Mouse (Mus musculus): ENCODE measurements around the gene Zp1.

Zp1 gene

DNA sequence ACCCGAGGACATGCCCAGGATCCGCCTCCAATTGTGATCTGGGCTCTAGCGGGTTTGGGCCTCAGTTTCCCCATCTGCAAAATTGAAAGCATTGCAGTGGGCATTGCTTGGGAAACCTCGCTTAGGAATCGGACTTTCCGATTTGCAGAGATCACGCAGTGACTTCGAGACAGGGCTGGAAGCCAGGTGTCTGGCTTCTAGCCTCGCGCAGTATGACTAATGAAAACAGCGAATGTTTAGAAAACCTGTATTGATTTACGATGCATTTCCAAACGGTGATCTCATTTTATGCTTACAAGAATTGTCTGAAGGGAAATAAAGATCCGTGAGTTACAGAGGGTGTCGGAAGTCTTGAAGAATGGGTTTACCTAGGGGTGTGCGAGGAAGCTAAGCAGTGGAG lies 24.7 kb downstream of the Zp1 start:
- in situ Hi-C loops (cut with MboI; ENCODE audit: low pct_unique_long_range_greater_than_20kb in 1 of 2, low sequenced_read_pairs in 2 of 2, unreplicated experiment in 1 of 2), result no loop called here

DNA sequence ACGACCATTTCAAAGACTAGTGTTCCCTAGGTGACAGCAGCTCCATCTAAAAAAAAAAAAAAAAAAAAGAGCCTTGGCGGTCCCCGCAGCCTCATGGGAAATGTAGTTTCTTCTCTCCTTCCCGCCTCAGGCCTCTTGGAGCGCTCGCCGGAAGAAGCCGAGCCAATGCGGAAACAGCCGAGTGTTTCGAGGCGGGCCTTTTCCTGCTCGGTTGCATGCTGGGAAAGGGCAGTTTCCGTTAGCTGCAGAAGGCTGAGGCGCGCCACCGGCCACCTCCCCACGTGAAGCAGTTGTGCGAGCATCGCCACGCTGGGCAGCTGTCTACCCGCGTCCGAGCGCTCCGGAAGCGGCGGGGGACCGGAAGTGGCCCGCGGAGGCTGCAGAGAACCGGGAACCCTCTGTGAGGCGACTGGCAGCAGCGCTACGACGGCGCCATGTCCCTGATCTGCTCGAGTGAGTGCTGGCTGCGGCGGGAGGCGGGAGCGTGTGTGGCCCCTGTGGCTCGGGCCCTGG lies 25.4 kb downstream of the Zp1 start, which contains the start of gene Prpf19:
Gene Prpf19, plus strand, starts transcription at position 216 of the 513 bp plus-strand sequence.
- in situ Hi-C loops (cut with MboI; ENCODE audit: low pct_unique_long_range_greater_than_20kb in 1 of 2, low sequenced_read_pairs in 2 of 2, unreplicated experiment in 1 of 2), result no loop called here

DNA sequence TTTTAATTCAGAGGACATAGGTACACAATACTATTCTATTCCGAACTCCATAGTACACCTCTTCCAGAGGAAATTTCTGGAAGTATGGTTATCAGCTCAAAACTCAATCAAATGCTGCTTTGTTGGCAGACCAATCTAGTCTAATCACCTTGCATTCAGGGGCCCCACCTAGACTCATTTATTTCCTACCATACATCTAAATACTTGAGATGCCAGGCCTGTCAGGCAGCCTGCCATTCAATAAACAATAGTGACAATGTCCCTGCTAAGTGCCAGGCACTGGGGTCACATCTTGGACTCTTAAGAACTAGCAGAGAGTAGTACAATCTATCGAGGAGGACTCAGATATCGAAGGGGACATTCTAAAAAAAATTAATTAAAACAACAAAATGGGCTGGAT lies 28.2 kb downstream of the Zp1 start:
- in situ Hi-C loops (cut with MboI; ENCODE audit: low pct_unique_long_range_greater_than_20kb in 1 of 2, low sequenced_read_pairs in 2 of 2, unreplicated experiment in 1 of 2), result no loop called here

DNA sequence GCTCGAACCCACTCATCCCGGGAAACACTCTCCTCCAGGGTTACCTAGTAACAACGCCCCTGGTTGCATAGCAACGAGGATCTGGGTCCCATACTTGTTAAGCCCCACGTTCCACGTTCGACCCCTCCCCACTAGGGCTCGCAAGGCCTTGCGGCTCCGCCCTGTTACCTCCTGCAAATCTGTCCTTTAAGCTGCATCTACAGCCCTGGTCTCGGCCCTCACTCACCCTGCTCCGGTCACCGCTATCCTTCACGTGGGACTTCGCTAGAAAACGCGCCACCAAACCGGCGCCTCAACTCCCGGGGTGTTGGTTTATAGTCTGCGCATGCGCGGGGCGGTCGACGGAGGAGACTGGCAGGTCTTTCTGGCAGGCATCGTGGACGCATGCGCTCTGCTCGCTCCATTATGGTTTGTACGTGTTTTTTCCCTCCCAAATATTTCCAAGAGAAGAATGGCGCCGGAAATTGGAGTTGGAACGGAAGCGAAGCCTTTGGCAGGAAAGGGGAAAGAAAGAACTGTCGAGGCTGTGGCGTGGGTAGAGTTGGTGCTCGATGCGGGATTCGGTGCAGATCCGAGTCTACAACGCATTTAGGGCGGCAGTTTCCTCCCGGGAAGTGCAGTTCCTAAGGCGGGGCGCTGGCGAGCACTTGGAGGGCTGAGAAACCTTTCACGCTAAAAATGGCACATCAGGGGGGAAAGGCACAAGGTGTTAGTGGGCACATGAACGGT lies 38.8 kb downstream of the Zp1 start, which contains the start of gene Tmem109:
Gene Tmem109, minus strand, starts transcription at position 576 of the 729 bp plus-strand sequence.
- in situ Hi-C loops (cut with MboI; ENCODE audit: low pct_unique_long_range_greater_than_20kb in 1 of 2, low sequenced_read_pairs in 2 of 2, unreplicated experiment in 1 of 2), result no loop called here

DNA sequence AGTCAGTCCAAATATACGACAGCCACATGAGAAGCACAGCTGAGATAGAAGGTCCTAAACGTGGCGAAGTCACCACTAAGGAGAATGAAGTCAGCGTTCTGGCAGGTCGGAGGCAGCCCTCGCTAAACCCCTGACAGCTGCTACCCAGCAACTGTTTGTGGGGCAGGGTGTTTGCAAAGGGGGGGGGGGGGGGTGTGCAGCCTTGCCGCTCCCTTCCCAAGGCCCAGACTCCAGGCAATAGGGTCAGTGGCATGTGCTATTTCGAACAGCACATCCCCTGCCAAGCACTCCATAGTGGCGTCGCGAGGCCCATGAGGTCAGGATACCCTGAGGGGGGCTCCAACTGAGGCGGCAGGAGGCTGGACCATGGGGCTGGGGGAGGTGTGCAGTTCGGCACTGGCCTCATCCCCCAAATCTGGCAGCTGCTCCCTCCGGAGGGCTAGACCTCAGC lies 39.4 kb downstream of the Zp1 start:
- in situ Hi-C loops (cut with MboI; ENCODE audit: low pct_unique_long_range_greater_than_20kb in 1 of 2, low sequenced_read_pairs in 2 of 2, unreplicated experiment in 1 of 2), result no loop called here

DNA sequence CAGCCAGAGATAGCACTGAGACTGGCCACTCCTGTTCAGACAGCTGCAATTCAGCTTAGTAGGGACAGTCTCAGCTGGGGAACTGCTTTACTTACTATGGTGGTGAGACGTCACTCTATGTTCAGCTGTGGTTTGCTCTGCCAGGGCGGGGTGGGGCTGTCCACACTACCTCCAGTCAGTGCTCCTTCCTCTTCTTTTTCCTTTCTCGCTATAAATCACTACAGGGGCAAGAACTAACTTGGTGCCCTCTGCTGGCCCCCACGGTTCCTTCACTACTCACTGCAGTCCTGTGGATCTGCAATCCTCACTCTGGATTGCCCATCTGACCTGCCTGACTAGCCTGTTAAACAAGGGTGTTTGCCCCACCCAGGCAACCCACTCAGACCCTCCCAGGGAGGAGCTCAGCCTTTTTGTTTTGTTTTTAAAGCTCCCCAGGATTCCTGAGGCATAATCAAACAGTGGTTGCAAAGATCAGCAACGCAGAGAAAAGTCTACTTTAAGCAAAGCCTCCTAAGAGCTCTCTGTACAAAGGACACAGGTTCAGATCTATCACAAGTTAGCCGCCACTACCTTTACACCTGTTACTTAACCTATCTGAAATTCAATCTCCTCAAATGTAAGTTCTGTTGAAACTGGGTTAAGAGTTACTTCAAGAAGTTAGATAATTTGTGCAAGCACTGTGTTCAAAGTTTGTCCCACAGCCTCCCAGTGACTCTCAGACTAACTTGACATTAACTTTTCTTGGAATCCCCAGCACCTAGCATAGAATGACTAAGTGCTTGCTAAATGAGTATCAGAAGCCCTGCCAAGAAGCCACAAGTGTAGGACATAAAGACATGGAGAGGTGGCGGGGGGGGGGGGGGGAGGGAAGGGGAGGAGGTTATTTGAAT lies 40.1 kb downstream of the Zp1 start:
- in situ Hi-C loops (cut with MboI; ENCODE audit: low pct_unique_long_range_greater_than_20kb in 1 of 2, low sequenced_read_pairs in 2 of 2, unreplicated experiment in 1 of 2), result no loop called here

DNA sequence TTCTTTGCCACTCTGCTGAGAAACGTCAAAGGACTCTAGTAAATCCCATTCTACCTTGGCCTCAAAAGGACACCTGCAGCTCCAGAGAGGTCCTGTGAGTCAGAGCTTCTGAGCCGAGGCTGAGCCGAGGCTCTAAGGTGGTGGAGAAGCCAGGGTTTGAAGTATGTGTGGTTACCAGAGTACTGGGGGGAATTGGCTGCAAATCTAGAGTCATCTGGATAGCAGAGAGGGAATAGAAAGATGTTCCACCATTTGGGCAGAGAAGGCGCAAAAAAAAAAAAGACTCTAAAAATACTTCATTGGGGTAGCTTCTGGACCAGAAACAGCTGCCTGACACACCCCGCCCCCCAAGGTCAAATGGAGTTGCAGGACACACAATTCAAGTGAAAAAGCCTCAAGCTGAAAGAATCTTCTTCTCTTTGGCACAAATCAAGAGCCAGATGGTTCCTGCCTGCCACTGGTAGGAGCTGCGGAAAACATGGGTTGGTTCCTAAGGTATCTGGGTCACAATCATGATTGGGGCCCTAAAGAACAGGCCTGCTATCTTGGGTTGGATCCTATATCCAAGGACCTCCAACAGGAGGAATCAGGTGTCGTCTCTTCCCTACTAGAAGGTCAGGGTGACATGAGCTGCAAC lies 42.1 kb downstream of the Zp1 start:
- in situ Hi-C loops (cut with MboI; ENCODE audit: low pct_unique_long_range_greater_than_20kb in 1 of 2, low sequenced_read_pairs in 2 of 2, unreplicated experiment in 1 of 2), result no loop called here

DNA sequence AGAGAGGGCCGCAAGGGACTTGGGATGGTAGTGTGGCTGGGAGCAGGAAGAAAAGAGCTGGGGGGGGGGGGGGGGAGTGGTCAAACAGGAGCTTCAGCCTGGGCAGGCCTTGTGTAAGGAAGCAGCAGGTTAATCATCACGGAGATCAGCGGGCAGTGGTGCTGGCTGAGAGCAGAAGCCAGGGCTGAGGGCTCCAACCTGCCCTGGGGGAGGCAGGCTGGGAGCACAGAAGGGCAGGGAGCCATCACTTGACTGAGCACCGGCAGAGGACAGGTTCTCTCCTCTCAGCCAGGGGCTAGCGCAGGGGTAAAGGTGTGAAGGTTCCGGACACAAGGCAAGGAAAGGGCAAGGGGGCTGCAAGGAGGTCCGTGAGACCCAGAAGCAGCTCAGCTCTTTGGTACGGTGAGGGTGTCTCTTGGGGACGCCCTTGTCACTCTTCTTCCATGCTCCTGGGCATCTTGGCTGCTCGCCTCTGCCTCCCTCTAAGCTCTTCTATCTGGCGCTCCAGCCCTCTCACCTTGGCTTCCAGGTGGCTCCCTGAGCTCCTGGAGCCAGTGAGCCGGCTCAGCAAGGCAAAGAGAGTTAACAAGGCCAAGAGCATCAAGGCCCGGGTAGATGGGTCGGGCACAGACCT lies 49.0 kb downstream of the Zp1 start:
- in situ Hi-C loops (cut with MboI; ENCODE audit: low pct_unique_long_range_greater_than_20kb in 1 of 2, low sequenced_read_pairs in 2 of 2, unreplicated experiment in 1 of 2), result no loop called here

DNA sequence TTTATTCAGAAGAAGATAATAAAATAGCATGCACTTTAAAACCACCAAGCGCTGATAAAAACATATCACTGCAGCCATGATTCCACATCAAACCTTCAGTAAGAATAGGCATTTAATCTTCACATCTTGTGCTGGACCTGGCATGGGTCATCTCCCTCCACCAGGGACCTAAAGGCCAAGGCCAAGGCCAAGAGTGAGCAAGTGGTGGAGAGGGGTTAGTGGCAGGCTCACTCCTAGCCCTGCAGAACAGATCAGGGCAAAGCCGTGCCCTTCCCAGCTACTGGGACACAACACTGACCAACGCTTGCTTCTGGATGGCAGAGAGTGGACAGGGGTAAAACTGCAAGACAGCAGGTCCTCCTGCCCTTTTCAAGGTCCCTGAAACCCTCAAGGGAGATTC lies 49.8 kb downstream of the Zp1 start:
- in situ Hi-C loops (cut with MboI; ENCODE audit: low pct_unique_long_range_greater_than_20kb in 1 of 2, low sequenced_read_pairs in 2 of 2, unreplicated experiment in 1 of 2), result no loop called here

DNA sequence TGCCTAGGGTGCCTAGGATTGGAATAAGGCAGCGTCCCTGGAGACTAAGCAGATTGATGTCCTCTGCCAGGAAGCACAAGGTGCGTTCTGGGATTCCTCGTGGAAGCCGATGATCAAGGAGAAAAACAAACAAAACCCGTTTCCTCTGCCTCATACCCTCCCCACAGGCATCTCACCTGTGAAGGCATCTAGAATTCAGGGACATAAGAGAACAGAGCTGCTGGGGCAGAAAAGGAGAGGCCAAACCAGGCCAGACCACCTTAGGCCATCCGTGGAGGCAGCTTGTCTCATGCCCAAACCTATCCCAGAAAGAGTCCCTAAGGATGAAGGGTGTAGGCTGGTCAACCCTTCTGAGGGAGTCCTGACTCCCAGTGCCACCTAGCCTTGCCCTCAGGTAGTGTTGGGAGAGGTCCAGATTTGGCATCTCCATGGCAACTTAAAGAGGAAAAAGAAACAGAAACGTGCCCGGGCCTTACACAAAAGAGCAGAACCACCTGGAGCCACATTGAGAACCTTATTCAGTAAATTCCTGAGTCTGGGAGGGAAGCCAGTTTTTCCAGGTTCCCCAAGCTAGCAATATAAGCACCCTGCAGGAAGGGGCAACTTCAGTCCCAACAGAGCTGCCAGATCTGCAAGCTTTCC lies 50.4 kb downstream of the Zp1 start, which contains the start of gene Tmem132a:
Gene Tmem132a, minus strand, starts transcription at position 55 of the 642 bp plus-strand sequence.
- in situ Hi-C loops (cut with MboI; ENCODE audit: low pct_unique_long_range_greater_than_20kb in 1 of 2, low sequenced_read_pairs in 2 of 2, unreplicated experiment in 1 of 2), result no loop called here

DNA sequence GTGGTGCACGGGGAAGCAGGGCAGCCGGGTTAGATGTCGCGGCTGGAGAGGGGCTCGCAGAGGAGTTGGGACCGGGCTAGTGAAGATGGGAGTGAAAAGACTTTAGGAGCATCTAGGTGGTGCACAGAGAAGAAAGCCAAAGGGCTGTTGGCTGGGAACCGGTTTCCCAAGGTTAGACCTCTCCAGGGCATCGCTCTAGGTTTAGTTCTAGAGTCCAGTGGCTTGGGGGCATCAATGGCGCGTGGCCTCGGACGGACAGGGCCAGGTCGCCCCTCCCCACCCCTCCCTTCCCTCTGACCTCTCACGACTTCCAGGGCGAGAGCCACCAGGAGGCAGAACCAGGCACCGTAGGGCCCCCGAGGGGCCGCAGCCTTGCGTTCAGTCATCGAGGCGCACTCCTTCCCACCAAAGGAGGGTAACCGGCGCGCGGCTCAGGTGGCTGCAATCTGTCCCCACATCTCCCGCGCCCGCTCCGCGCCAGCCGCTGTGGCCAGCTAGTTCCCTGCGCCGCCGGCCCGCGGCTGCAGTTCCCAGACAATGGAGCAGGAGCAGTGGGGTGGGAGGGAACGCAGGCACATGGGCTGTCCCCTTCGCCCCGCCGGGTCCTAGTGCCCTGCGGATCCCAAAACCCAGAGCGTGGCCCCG lies 51.1 kb downstream of the Zp1 start:
- in situ Hi-C loops (cut with MboI; ENCODE audit: low pct_unique_long_range_greater_than_20kb in 1 of 2, low sequenced_read_pairs in 2 of 2, unreplicated experiment in 1 of 2), result no loop called here

DNA sequence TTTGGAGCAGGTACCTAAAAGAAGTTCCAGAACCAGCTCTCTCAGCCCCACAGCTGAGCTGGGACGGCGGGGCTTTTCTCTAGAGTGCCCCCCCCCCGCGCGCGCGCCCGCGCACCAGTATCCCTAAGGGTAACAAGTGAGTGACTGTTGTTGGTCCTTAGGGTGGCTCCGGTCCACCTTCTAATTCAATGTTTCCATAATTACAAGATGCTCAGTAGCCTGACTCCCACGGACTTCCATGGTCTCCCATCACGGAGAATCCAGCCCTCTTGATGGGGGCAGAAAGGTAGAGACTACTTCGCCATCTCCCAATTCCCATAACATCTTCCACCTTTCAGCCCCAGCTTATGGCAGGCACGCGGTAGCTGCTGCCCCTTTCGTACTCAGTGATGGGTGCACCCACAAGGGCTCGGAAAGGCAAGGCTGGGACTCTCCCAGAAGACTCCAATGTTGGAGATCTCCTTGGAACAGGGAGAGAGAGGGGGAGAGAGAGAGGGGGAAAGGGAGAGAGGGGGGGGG lies 51.8 kb downstream of the Zp1 start:
- in situ Hi-C loops (cut with MboI; ENCODE audit: low pct_unique_long_range_greater_than_20kb in 1 of 2, low sequenced_read_pairs in 2 of 2, unreplicated experiment in 1 of 2), result no loop called here

DNA sequence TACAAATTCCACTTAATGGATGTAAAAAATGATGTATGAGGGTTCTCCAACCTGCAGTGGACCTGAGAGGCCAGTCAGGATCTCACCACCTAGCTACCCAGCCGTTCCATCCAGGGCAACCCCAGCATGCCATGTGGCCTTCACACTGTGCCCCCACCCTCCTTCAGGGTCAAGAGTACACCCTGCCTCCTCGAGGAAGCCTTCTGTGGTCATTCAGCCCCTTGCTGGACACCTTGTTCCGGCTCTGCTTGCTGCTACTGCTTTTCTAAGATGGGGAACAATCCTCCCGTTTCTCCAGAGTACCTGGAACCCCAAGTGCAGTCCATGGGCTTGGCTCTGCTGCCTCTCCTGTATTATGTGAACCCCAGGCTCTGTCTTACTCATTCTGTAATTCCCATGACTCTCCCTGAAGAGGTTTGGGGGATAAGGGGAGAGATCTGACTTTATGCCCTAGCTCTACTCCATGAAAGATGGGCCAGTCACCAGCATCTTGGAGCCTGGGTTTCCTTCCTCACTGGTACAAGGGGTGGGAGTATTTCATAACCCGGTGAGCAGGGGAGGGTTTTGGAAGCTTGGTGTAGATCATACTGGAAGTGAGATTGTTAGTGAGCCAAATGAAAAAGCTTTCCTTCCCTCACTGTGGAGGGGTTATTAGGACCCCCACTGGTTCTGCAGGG lies 52.3 kb downstream of the Zp1 start:
- in situ Hi-C loops (cut with MboI; ENCODE audit: low pct_unique_long_range_greater_than_20kb in 1 of 2, low sequenced_read_pairs in 2 of 2, unreplicated experiment in 1 of 2), result no loop called here

DNA sequence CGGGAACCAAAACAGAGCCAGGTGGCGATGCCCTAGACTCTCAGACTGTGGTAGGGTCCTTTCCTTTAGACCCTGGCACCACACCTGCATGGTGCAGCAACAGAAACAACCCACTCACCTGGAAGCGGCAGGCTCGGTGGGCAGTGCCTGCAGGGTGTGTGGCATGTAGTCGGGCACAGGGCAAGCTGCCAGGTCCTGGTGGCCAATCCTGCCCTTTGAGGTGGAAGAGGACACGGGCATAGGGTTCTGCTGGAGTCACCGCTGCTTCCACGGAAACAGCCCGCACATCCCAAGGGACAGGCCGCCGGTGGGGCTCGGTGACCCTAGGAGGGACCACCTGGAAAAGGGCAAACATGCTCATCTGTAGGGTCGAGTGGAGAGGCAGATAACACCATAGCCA lies 54.1 kb downstream of the Zp1 start:
- in situ Hi-C loops (cut with MboI; ENCODE audit: low pct_unique_long_range_greater_than_20kb in 1 of 2, low sequenced_read_pairs in 2 of 2, unreplicated experiment in 1 of 2), result no loop called here

Measured in mouse embryonic stem cell (cell line).